Mouse (Mus musculus) forelimb bud, embryonic 11.5 days (tissue): ENCODE results near the gene Lypd6b.

Experiments used
- DNase-seq: peaks from one replicate; pipeline ENCODE4 v3.0.0-alpha.2; 2012; ENCODE audit warnings: low read depth, low spot score

Gene Lypd6b

DNA sequence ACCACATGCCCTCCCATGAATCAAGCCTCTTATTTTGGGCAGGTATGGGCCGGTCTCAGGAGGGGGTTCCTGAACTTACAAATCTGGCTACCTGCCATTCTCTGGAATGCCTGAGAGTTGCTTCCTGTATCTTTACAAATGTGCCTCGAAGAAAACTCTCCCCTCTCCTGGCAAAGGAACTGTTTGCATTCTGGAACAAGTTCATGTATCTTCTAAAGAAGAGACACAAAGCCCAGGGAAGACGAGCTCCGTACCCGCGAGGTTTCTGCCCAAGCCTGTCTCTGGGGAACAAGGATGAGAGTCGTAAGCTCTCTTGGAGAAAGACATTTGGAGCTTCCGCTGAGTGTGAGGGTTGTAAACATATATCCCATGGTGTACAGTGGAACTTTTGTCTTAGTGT, 150.8 kb downstream of the Lypd6b start:
- DNase-seq: no peak

DNA sequence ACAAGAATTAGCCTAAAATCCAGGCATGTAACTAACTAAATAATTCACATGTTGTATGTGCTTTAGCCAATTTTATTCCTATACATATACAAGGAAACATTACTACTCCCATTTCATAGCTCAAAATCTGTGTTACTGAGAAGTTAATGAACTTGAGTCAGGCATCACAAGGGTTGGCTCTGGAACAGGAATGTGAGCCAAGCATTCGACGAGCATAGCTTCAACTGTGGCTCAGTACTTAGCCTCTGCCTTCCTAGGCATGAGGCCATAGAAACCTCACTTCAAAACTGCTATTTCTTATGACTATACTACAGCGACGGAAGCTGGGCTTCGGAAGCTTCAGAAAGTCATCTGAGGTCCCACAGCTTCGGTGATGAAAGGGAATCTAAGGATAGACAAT, 152.9 kb downstream of the Lypd6b start:
- no peak for DNase-seq

DNA sequence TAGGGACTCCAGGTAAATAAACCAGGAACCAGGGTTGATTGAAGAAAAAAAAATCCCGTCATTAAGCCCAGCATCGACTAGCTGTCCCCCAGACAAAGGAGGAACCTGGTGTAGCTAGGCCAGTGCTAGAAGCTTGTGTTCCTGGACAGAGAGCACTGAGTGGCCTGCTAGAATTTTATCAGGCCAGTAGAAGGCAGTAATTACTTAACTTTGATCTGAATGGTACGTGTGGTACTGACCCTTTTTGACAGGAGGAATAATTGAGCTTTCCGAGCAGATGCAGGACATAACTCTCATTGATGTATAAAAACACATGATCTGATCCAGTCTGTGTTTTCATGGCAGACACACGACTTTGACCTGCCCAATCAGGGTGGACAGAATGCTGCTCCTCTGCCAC, 154.6 kb downstream of the Lypd6b start:
- no peak for DNase-seq

DNA sequence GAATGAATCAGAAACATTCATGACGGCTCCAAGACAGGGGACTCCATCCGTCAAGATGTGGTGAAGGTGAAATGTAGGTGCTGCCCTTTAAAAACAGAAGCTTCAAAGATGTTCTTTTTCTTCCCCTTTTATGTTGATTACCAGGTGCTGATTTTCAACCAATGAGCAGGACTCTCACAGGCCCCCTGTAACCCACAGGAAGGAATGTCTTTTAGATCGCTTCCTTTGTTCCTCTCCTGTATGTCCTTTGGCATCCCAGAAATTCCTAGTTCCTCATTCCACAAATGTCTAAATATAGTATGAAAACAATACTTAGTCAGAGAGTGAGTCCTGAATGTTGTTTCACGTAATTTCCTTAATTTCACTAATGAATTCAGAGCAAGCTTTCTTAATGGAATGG, 164.2 kb downstream of the Lypd6b start:
- DNase-seq: no peak

DNA sequence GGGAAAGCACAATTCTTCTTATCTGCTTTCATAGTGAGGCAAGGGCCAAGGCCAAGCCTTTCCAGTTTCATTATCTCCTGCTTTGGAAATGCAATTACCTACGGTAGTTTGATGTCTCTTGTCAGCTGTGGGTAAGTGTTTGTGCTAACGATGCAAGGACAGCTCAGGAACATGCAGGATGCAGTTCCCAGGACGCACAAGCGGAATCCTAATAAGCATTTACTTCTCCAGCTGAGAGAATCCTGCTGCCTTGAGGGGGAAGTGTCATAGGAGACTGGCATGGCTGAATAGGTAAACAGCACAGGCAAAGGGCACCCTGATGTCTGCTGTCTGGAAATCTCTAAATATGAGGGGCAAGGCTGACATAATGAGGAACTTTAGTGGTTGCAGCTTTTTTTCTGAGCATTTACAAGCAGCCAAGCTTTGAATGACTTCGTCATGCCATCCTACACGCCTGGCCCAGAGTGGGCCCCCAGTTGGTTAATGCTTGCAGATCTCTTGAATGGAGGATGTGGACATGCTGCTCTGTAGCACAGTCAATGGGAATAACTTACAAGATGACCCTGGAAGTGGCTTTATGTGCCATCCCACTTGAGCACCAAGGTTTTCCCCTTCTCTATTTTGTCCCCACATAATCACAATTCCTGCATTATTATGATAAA, 165.3 kb downstream of the Lypd6b start:
- DNase-seq: no peak

DNA sequence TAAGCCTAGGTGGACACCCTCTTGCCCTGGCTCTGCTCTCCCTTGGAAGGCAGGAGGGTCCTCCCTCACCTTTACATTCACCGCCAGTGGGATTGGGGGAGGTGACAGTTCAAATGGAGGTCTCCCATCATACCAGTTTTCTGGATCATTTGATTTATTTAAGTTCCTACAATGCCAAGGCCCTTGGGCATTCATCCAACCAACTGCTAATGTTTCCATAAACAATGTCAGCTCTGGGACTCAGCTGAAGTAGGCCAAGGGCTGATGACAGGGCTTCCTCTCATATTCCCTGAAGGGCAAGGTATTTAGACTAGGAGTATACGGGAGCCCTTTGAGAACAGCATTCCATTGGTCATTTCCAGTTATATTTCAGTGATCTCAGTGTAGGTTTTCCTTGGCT, 170.0 kb downstream of the Lypd6b start:
- no peak for DNase-seq

DNA sequence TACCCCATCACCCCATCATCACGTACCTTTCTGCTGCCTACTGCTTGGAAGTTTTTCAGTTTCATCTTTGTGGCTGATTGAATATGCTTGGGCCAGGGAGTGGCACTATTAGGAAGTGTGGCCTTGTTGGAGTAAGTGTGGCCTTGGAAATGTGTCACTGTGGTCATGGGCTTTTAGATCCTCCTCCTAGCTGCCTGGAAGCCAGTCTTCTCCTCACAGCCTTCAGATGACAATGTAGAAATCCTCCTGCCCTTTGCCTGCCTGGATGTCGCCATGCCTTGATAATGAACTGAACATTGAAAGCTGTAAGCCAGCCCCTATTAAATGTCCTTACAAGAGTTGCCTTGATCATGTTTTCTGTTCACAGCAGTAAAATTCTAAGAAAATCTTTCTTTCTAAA, 174.5 kb downstream of the Lypd6b start:
- no peak for DNase-seq

DNA sequence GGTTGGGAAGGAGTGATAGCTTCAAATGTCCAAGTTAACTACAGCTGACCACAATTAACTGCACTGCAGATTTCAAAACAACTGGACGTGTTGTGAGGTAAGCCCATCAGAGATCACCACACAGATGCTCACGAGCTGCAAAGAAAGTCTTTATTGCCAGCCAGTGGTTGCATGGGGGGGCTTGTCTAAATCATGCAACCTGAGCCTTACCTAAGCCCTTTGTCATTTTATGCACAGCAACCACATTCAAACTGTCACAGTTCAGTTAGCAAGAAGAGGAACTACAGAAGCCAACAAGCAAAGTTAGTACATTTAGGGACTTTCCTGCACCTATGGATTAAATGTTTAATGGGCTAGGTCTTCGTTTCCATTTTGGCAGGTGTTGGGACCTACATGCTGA, 177.4 kb downstream of the Lypd6b start:
- DNase-seq: no peak

DNA sequence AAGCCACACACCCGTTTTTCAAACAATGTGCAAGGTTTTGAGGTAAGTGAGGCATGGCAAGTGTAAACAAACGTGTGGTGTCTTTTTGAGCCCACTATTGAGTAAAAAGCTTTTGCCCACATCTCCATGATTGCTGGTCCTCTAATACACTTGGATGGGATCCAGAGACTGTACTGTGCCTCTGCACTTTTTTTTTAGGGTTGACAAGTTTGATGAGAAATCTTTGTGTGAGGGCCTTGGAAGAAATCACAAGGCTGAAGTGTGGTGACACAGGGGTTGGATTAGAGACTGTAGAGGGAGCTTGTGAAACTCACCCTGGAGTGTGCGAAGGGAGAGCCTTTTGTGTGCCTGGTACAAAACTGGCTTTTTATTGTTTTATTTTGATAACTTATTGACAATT, 180.3 kb downstream of the Lypd6b start:
- DNase-seq: no peak

DNA sequence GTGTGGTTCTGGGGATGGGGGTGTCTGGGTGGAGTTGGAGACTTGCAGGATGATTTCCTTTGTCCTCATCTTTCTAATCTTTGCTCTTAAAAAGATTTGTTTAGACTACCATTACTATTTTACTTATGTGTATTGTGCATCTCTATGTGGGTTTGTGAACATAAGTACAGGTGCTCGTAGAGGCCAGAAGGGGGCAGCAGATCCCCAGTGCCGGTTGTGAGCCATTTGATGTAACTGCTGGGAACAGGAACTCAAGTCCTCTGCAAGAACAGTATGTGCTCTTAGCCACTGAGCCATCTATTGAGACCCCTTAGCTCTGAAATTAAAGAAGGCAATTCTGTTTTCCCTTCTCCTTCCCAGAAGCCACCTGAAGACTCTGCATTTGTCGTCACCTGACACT, 183.5 kb downstream of the Lypd6b start:
- no peak for DNase-seq

DNA sequence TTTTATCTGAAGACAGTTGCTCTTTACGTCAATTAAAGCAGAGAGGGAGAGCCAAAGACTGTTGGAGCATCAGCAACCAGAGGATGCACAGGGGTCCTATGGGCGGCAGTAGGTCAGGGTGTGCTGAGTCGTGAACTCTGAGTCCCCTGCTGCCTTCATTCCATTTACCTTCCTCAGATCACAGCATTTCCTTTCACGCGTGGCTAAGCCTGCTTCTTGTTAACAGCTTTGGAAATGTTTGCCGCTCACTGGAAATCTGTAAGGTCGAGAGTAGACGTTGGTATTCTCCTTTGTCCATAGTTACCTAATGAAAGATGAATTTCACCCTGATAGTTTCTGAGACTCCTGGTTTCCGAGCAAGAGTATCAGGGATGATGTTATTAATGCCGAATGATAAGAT, 191.1 kb downstream of the Lypd6b start:
- DNase-seq: no peak

DNA sequence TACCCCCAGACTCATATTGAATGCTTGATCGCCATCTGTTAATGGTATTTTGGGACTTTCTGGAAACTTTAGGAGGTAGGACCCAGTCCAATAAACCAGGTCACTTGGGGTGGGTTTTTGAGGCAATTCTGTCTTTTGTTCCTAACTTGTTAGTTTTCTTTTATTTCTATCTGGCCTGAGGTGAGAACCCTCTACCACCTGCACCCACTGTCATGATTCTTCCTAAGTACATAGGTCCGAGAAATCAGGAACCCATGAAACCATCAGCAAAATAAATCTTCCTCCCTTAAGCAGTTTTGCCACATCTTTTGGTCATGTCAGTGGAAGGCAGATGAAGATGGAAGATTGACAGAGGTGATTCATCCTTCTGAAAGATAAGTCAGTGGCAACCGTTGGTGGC, 192.5 kb downstream of the Lypd6b start:
- DNase-seq: no peak

DNA sequence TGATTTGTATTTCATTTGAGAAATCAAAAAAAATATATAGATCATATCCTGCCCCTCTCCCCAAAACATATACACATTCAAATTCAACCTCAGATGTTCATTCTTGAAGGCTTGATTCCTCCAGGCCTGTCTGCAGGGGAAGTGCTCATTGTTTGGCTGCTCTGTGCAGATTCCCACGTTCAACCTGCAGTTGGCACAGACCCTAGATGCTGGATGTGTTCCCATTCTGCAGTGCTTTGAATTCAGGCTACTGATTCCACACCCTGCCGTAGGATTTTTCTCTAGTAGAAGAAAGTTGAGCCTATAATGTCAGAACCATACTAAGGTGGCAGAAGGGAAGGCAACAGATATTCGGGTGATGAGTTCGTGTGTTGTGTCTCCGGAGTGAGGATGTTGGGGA, 195.5 kb downstream of the Lypd6b start:
- DNase-seq: no peak

DNA sequence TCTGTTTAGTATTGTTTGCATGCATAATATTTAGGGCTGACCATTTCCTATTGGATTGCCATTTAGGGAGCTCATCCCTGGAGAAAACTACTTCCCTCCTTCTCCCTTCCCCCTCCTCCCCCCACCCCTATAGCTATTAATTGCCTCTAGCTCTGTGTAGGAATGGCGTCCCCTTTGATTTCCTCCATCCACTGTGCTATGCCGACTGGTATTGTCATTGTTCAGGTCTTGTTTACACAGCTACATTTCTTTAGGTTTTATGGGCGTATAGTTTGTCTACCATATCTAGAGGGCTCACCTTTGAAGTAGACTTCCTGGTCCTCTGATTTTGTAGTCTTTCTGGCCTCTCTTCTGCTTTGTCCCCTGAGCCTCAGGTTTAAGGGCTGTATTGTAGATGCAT, 197.3 kb downstream of the Lypd6b start:
- no peak for DNase-seq

DNA sequence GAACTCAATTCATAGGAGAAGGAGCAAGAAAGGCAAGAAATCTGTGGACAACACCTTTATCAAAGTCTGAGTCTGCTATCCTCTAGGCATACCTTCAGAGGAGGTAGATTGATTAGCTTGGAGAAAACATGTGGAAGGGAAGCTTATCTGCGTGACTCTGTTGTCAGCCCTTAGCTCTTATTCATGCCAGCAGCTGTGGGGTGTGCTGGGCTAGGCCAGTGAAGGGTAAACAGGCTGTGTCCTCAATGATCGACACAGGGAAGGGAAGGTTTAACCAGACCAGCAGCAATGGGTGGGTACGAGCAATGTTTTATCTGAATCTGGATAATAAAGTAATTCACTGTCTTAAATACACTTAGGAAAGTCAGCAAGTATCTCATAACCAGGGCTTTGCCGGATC, 208.4 kb downstream of the Lypd6b start:
- no peak for DNase-seq

DNA sequence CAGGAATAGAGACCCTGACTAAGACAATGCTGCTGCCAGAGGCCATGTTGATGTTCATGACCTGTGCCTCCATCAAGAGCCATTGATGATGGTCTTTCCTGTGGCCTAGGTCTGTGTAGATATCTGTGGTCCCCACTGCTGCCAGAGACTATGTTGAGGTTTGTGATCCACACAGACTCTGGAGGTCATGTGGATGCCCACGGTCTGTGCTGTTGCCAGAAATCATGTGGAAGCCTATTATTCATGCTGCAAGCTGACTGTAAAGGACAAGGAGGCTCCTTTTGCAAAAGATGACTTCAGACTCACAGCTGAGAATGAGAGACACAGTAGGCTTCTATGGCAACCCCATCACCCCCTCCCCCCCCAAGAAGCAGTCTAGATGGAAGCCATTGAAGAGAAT, 209.7 kb downstream of the Lypd6b start:
- no peak for DNase-seq
